Mouse (Mus musculus) limb, embryonic 15.5 days (tissue): ENCODE results near the gene Gm10097. TPM values are rescaled to one million over a fixed set of nuclear protein-coding genes. Genes with fewer than 3 reads are reported as not detected.
A peak's percentile ranks its signal among the peaks of the same experiment; 100 is the strongest.

ENCODE experiments used
- ATAC-seq: fragments of 200-750 bp; cut with Nextera tagmentation; 2 replicates; pipeline ENCODE4 v1.8.0; 2017; ENCODE audit warnings: low read depth, moderate TSS enrichment; ENCODE audit not compliant: insufficient number of reproducible peaks, low FRiP score, low TSS enrichment
- H3K27ac ChIP-seq: fragments of 300-500 bp; sonication (generic); 2 replicates; pipeline ENCODE4 v1.5.1; 2015; ENCODE audit warnings: moderate library complexity, mild to moderate bottlenecking, inconsistent platforms
- H3K27me3 ChIP-seq: fragments of 300-500 bp; sonication (generic); 2 replicates; pipeline ENCODE4 v1.6.1; 2015; ENCODE audit warnings: inconsistent platforms
- H3K36me3 ChIP-seq: fragments of 300-500 bp; sonication (generic); 2 replicates; pipeline ENCODE4 v1.6.1; 2015; ENCODE audit warnings: inconsistent platforms
- H3K4me1 ChIP-seq: fragments of 300-500 bp; sonication (generic); 2 replicates; pipeline ENCODE4 v1.6.1; 2015; ENCODE audit warnings: inconsistent platforms
- H3K4me2 ChIP-seq: fragments of 300-500 bp; sonication (generic); 2 replicates; pipeline ENCODE4 v1.6.1; 2015; ENCODE audit warnings: mild to moderate bottlenecking, inconsistent platforms
- H3K4me3 ChIP-seq: fragments of 300-500 bp; sonication (generic); 2 replicates; pipeline ENCODE4 v1.5.1; 2015; ENCODE audit warnings: mild to moderate bottlenecking, inconsistent platforms
- H3K9ac ChIP-seq: fragments of 300-500 bp; sonication (generic); 2 replicates; pipeline ENCODE4 v1.6.1; 2015; ENCODE audit warnings: inconsistent platforms
- H3K9me3 ChIP-seq: fragments of 300-500 bp; sonication (generic); 2 replicates; pipeline ENCODE4 v1.6.1; 2016; ENCODE audit warnings: inconsistent platforms
- WGBS: fragments of 180-500 bp; shearing (Covaris S2); methylation state at CpG from one replicate; pipeline ENCODE4 v1.1.7; 2015; 5-methylcytosine and 5-hydroxymethylcytosine counted together
- polyA plus RNA-seq: library from polyadenylated mRNA; unstranded; fragments of >200 nt; fragmentation: Nextera tagmentation; extraction: Ambion mirVana; gene quantifications from 2 replicates; pipeline ENCODE4 v1.2.1, GENCODE M21; 2015

Gm10097 gene
- 0.15 and 0.31 TPM in 2 replicates for polyA plus RNA-seq

DNA sequence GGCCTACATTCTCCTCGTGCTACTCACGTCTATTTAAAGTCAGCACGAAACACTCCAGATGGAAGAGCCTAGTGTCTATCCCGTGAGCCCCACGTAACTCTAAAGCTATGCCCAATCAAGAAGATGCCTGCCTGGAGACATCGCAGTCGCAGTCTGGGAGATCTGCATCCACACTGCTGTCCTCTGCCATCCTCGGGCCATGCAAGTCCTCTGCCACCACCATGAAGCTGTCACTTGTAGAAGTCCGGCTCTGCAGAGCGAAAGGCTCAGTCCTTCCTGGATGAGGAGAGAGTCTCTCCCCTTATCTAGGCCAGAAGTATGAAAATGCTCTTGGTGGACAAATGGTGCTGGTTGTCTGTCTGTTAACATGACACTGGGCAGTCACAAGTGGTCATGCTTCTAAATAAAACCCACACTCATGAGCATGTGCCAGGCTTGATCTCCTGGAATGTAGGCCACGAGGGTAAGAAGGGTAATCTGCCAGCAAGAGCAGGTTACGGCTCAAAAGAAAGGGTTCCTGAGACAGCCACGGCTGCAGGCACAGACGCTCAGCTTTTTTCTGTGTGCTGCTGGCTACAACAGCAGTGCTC lies at the start of gene Gm10097:
Gm10097 (plus strand) TSS at position 517 of the 590 bp plus-strand sequence.
- 0 out of 2 replicates have a peak, but pooled peaks cover 4% of the 10 kb centered on the region for H3K36me3 ChIP-seq
- no peaks in the 10 kb centered on the region; the same call in 1 of the 2 replicates for H3K4me1 ChIP-seq
- no peak within 1 kb of the TSS for H3K4me3 ChIP-seq
- no peak within 1 kb of the TSS for H3K4me2 ChIP-seq
- H3K27ac ChIP-seq = 0 out of 2 replicates have a peak within 1 kb of the TSS, but pooled peaks have one; percentile 17
- H3K9me3 ChIP-seq = no peaks in the 10 kb centered on the region
- WGBS = 76% methylated on average over 14 of the region's 14 CpGs
- H3K27me3 ChIP-seq = no peaks in the 10 kb centered on the region
- no peak for ATAC-seq
- H3K9ac ChIP-seq = no peak within 1 kb of the TSS

DNA sequence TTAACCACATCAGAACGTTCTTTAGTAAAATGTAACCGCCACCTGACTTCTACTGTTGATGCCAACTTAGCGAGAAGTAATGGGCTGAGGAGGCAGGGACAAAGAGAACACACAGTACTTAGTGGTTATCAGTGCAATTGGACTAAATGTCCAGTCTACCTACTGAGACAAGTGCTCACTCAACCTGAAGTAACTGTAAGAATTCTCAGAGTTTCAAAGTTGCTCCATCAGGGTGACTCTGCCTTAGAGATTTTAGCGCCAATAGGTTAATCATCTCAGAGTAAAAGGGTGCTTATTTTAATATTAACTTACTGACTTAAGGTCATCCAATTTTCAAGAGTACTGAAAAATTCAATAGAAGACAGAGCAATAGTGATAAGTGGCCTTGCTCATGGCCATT lies 43.1 kb upstream of the Gm10097 start:
- ATAC-seq = no peak
- no peak overlapping the region for H3K4me3 ChIP-seq
- H3K27me3 ChIP-seq = no peaks in the 10 kb centered on the region
- H3K4me2 ChIP-seq = no peak overlapping the region
- no peak overlapping the region for H3K27ac ChIP-seq
- H3K4me1 ChIP-seq = no peaks in the 10 kb centered on the region
- no peak overlapping the region for H3K9ac ChIP-seq
- H3K36me3 ChIP-seq = peaks cover 5% of the 10 kb centered on the region; the same call in 1 of the 2 replicates
- H3K9me3 ChIP-seq = no peaks in the 10 kb centered on the region
- 95% methylated on average over 4 of the region's 4 CpGs for WGBS

DNA sequence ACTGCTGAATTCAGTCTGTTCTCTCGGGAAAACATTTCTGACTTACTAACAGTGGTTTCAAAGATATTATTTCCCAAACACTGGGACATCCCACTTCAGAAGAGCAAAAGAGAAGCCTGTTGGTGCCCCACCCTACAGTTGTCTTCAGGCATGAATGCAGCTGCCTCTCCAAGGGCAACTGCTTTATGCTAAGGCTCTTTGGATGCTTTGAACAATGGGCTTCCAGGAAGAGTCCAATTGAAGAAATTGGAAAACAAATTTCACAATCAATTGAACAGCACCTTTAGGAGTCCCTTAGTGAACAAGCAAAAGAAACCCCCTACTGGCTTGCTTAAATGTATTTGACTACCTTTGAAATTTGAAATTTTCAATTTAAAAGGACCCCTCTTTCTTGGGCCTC lies 41.8 kb upstream of the Gm10097 start:
- H3K4me3 ChIP-seq = no peak overlapping the region
- no peak overlapping the region for H3K4me2 ChIP-seq
- H3K9ac ChIP-seq = no peak overlapping the region
- H3K4me1 ChIP-seq = no peaks in the 10 kb centered on the region
- no peaks in the 10 kb centered on the region for H3K27me3 ChIP-seq
- peaks cover 10% of the 10 kb centered on the region; the same call in 1 of the 2 replicates for H3K36me3 ChIP-seq
- H3K27ac ChIP-seq = no peak overlapping the region
- 80% methylated on average over 1 of the region's 1 CpGs for WGBS
- no peaks in the 10 kb centered on the region for H3K9me3 ChIP-seq
- no peak for ATAC-seq

DNA sequence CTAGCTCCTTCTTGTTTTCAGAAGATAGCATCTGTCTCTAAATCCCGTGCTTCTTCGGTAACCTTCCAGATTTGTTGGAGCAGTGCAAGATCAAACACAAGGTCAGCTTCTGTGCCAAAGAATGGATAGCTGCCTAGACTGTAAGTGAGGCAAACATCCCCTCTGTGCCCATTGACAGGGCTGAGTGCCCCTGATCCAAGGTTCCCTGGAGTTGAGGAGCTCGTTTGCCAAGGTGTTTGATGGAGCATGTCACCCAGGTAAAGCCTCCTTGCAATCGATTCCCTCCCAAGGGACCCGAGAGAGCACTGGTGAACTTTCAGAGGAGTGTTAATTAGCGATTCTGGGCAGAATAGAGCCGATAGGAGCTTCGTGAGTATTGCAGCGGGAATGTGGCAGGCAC lies 40.7 kb upstream of the Gm10097 start:
- no peaks in the 10 kb centered on the region for H3K9me3 ChIP-seq
- WGBS = 84% methylated on average over 9 of the region's 9 CpGs
- no peak overlapping the region for H3K9ac ChIP-seq
- peaks cover 17% of the 10 kb centered on the region for H3K36me3 ChIP-seq
- H3K27ac ChIP-seq = no peak overlapping the region
- no peak overlapping the region for H3K4me3 ChIP-seq
- ATAC-seq = no peak
- no peaks in the 10 kb centered on the region for H3K4me1 ChIP-seq
- H3K4me2 ChIP-seq = no peak overlapping the region
- H3K27me3 ChIP-seq = no peaks in the 10 kb centered on the region

DNA sequence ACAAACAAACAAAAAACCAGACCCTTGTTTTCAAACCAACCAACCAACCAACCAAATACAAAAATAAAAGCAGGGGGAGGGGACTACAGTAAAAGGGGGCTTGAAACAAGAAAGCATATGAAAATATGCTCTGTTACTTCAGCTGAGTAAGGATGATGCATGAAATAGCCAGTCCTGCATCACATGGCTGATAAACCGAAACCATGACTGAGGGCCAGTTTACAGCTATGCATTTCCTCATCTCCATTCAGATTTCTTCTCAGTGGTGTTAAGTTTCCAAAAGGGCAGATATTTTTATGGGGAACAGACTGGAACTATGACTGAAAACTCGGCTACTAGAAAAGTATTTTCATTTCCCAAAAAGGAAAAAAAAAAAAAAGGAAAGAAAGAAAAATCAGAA lies 39.8 kb upstream of the Gm10097 start:
- ATAC-seq = no peak
- no peak overlapping the region for H3K9ac ChIP-seq
- no peaks in the 10 kb centered on the region for H3K27me3 ChIP-seq
- 53% methylated on average over 2 of the region's 2 CpGs for WGBS
- H3K36me3 ChIP-seq = peaks cover 17% of the 10 kb centered on the region
- H3K4me1 ChIP-seq = no peaks in the 10 kb centered on the region
- no peaks in the 10 kb centered on the region for H3K9me3 ChIP-seq
- no peak overlapping the region for H3K4me3 ChIP-seq
- H3K4me2 ChIP-seq = no peak overlapping the region
- no peak overlapping the region for H3K27ac ChIP-seq

DNA sequence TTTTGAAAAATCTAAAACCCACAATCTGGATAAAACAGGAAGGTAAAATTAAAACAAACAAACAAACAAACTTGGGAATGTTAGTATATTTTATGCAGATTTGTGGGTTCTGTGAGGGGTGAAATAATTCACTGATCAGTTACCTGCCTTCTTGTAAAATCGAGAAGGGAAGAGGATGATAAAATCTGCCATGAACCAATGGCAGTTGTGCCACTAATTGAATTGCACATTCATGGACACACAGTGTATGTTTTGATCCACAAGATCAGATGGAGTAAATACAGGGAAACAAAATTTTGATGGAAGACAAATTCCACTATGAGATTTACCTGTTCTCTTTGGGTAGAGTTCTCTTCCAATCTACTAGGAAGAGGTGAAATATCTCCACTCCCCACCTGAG lies 39.1 kb upstream of the Gm10097 start:
- Histone ChIP-seq H3K27me3 (no peaks in the 10 kb centered on the region), H3K4me3 (no peak overlapping the region), H3K4me2 (no peak overlapping the region), H3K9me3 (no peaks in the 10 kb centered on the region), H3K9ac (no peak overlapping the region), H3K36me3 (peaks cover 17% of the 10 kb centered on the region), H3K4me1 (no peaks in the 10 kb centered on the region), H3K27ac (no peak overlapping the region)
- no peak for ATAC-seq
- WGBS = 86% methylated on average over 1 of the region's 1 CpGs

DNA sequence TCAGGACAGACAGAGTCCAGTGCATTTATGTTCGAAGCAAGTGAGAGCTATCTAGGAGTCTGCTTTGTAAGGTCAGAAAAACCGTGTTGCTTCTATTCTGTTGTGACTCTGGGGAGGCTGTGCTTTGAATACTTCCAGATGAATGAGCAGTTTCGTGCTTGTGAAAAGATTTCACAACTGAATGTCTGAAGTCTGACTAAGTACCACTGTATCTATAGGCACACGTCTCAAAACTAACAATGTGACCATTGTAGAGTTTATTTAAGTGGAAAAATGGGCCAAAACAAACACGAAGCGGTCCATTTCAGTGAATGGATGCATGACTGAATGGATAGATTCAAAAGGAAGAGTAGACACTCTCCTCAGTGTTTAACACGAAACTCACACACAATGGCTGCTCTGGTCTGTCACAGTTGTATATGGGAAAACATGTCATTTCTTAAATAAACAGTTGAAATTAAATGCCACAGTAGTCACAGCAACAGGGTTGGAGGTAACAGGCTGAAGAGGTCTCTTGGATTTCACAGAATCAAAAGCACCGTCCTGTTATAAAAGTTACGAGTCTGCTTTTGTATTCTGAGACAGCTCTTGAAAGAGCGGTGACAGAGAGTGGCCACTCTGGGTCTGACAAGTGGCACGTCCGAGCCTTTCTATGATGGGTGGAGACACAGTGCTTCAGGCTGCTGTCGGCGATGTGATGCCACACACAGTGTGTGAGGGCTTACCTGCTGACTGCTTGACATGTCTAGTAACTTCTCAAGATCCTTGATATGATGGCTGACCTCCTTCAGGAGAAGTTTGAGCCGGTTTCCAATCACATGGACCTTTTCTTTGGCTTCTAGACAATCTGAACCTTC lies 36.6 kb upstream of the Gm10097 start:
- H3K4me2 ChIP-seq = no peak overlapping the region
- H3K4me1 ChIP-seq = no peaks in the 10 kb centered on the region
- H3K27me3 ChIP-seq = no peaks in the 10 kb centered on the region
- H3K36me3 ChIP-seq = peaks cover 27% of the 10 kb centered on the region
- WGBS = 80% methylated on average over 15 of the region's 15 CpGs
- no peaks in the 10 kb centered on the region for H3K9me3 ChIP-seq
- H3K4me3 ChIP-seq = no peak overlapping the region
- ATAC-seq = no peak
- H3K9ac ChIP-seq = no peak overlapping the region
- H3K27ac ChIP-seq = no peak overlapping the region

DNA sequence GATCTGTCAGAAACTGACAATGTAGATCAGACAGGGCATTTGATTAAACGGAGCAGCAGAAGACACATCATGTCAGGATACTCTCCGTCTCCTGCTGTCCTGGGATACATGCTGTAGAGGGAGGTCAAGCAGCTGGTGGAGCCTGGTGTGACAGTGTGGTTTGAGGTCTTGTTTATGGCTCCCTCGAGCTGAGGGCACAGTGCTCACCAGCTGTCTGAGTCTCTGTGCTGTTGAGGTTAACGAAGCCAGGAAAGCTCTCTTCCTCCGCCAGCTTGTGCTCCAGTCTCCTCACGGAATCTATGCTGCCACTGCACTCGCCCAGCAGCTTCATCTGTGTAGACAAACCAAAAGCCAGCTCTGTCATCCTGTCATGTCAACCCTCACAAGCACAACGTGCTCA lies 27.7 kb upstream of the Gm10097 start:
- ATAC-seq = no peak
- Histone ChIP-seq H3K9ac (no peak overlapping the region), H3K4me1 (peaks cover 10% of the 10 kb centered on the region; the same call in 1 of the 2 replicates), H3K4me3 (no peak overlapping the region), H3K36me3 (peaks cover 32% of the 10 kb centered on the region; the same call in 1 of the 2 replicates), H3K9me3 (no peaks in the 10 kb centered on the region), H3K27me3 (no peaks in the 10 kb centered on the region), H3K4me2 (no peak overlapping the region), H3K27ac (no peak overlapping the region)
- 69% methylated on average over 8 of the region's 8 CpGs for WGBS

DNA sequence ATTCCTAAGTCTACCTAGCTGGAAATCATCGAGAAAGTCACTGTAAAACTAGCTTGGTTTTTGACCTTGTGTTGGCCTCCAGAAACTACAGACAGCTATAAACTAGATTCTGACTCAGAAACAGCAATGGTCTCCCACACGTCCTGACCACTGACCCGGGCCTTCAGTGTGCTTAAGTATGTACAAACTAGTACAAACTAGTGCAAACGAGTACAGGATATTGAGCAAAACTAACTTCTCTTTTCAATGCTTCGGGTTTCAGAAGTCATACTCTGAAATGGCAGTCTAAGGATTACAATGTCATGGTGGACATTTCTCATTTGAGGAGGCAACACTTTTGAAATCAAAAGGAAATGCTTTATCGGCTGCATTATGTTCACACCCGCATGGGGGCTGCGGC lies 24.5 kb upstream of the Gm10097 start:
- Histone ChIP-seq H3K4me2 (no peak overlapping the region), H3K27me3 (no peaks in the 10 kb centered on the region), H3K4me1 (peaks cover 10% of the 10 kb centered on the region; the same call in 1 of the 2 replicates), H3K27ac (no peak overlapping the region), H3K9ac (no peak overlapping the region), H3K9me3 (no peaks in the 10 kb centered on the region), H3K36me3 (peaks cover 39% of the 10 kb centered on the region), H3K4me3 (no peak overlapping the region)
- ATAC-seq = no peak
- 88% methylated on average over 8 of the region's 8 CpGs for WGBS

DNA sequence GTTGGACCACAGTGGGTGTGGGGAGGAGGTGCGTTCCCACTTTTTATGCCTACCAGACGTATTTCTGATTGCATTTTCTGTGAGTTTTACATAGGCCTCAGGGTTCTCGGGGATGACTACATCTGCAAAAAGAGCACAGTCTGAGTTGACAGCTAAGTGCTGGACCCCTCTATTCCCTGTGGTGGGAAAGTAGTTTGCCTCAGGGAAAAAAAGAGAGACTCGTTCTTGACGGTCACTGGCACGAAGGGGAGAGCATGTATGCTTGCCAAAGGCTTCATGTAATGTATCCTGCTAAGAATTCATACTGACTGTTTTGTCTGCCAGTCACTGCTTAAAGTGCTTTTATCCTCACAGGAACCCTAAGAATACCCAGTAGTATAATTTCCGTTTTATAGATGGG lies 23.8 kb upstream of the Gm10097 start:
- no peaks in the 10 kb centered on the region for H3K9me3 ChIP-seq
- no peak overlapping the region for H3K4me3 ChIP-seq
- 48% methylated on average over 7 of the region's 7 CpGs for WGBS
- ATAC-seq = no peak
- peaks cover 35% of the 10 kb centered on the region for H3K36me3 ChIP-seq
- H3K9ac ChIP-seq = no peak overlapping the region
- H3K4me1 ChIP-seq = peaks cover 10% of the 10 kb centered on the region; the same call in 1 of the 2 replicates
- no peaks in the 10 kb centered on the region for H3K27me3 ChIP-seq
- H3K27ac ChIP-seq = peak overlapping the region; percentile 9; the same call in 1 of the 2 replicates
- no peak overlapping the region for H3K4me2 ChIP-seq

DNA sequence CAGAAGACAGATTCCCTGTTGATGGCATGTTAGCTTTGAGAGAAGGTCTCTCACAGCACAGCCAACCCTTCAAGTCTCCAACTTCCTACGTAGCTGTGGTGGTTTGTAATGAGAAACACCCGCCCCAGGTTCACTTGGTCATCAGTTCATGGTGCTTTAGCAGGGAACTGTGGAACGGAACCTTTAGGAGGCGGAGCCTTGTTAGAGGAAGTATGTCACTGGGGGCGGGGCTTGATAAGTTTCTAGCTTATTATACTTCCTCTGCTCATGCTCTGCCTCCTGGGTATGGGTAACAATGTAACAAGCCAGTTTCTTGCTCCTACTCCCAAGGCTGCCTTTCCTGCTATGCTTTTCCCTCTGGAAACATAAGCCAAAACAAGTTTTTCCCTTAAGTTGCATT lies 23.3 kb upstream of the Gm10097 start:
- H3K36me3 ChIP-seq = peaks cover 30% of the 10 kb centered on the region
- H3K4me3 ChIP-seq = no peak overlapping the region
- no peak overlapping the region; the same call in 1 of the 2 replicates for H3K27ac ChIP-seq
- ATAC-seq = no peak
- H3K27me3 ChIP-seq = no peaks in the 10 kb centered on the region
- H3K4me2 ChIP-seq = no peak overlapping the region
- H3K9me3 ChIP-seq = no peaks in the 10 kb centered on the region
- no peak overlapping the region for H3K9ac ChIP-seq
- WGBS = 73% methylated on average over 5 of the region's 5 CpGs
- peaks cover 10% of the 10 kb centered on the region; the same call in 1 of the 2 replicates for H3K4me1 ChIP-seq

DNA sequence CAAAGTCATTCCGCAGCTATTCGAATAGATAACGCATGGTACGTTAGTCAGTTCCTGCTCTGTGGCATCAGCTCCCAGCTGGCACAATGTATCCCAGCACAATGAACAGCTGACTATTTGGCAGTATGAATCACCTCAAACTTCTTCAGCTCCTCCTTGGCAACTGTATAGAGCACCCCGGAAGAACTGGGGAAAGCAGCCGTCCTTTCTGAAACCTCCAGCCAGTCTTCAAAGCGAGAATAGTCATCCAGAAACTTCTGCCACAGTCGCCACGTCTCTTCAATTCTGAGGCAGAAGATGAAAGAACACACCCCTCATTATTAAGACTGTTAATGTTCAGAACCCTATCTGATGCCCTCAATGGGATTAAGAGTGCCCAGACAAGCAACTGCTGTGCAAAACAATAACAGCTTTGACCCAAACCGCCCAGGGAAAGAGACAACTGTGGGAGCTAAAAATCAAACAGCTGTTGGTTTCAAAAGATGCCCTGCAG lies 12.7 kb upstream of the Gm10097 start:
- ATAC-seq = no peak
- Histone ChIP-seq H3K9ac (no peak overlapping the region), H3K4me3 (no peak overlapping the region), H3K4me2 (no peak overlapping the region), H3K27ac (no peak overlapping the region), H3K9me3 (no peaks in the 10 kb centered on the region), H3K27me3 (no peaks in the 10 kb centered on the region), H3K36me3 (peaks cover 24% of the 10 kb centered on the region), H3K4me1 (no peaks in the 10 kb centered on the region)
- 86% methylated on average over 10 of the region's 10 CpGs for WGBS
